Mouse (Mus musculus) lung, embryonic 14.5 days (tissue): ENCODE data around the gene Nup205. TPM values are rescaled to one million over a fixed set of nuclear protein-coding genes. Genes with fewer than 3 reads are reported as not detected.

Source experiments
- ATAC-seq: fragments of 200-750 bp; cut with Nextera tagmentation; 2 replicates; pipeline ENCODE4 v1.8.0; 2017; ENCODE audit warnings: mild to moderate bottlenecking, moderate TSS enrichment, moderate library complexity; ENCODE audit not compliant: insufficient read depth
- DNase-seq: peaks from one replicate; pipeline ENCODE4 v3.0.0-alpha.2; 2015
- H3K27ac ChIP-seq: fragments of 300-500 bp; sonication (generic); 2 replicates; pipeline ENCODE4 v1.5.1; 2014; ENCODE audit warnings: low read depth, mild to moderate bottlenecking, moderate library complexity
- H3K27me3 ChIP-seq: fragments of 300-500 bp; sonication (generic); 2 replicates; pipeline ENCODE4 v1.6.1; 2014; ENCODE audit warnings: low read length, control low read depth; ENCODE audit not compliant: insufficient read depth
- H3K36me3 ChIP-seq: fragments of 300-500 bp; sonication (generic); 2 replicates; pipeline ENCODE4 v1.6.1; 2014; ENCODE audit warnings: control low read depth; ENCODE audit not compliant: insufficient read depth
- H3K4me1 ChIP-seq: fragments of 300-500 bp; sonication (generic); 2 replicates; pipeline ENCODE4 v1.6.1; 2014; ENCODE audit warnings: antibody characterized with exemption, control low read depth; ENCODE audit not compliant: insufficient read depth
- H3K4me2 ChIP-seq: fragments of 300-500 bp; sonication (generic); 2 replicates; pipeline ENCODE4 v1.6.1; 2014; ENCODE audit warnings: mild to moderate bottlenecking
- H3K4me3 ChIP-seq: fragments of 300-500 bp; sonication (generic); 2 replicates; pipeline ENCODE4 v1.5.1; 2014; ENCODE audit warnings: low read depth, low read length
- H3K9ac ChIP-seq: fragments of 300-500 bp; sonication (generic); 2 replicates; pipeline ENCODE4 v1.6.1; 2014
- H3K9me3 ChIP-seq: fragments of 300-500 bp; sonication (generic); 2 replicates; pipeline ENCODE4 v1.6.1; 2016; ENCODE audit warnings: low read depth, low read length, control low read depth
- CTCF ChIP-seq: IDR thresholded peaks from 2 replicates; pipeline ENCODE4 v1.5.1; 2016; ENCODE audit warnings: antibody characterized with exemption, low read depth
- WGBS: fragments of 180-500 bp; shearing (Covaris S2); extraction: QIAGEN DNeasy Blood & Tissue Kit; methylation state at CpG from one replicate; pipeline ENCODE4 v1.1.7; 2014; 5-methylcytosine and 5-hydroxymethylcytosine counted together
- polyA plus RNA-seq: library from polyadenylated mRNA; unstranded; fragments of >200 nt; fragmentation: Nextera tagmentation; extraction: Ambion mirVana; gene quantifications from 2 replicates; pipeline ENCODE4 v1.2.1, GENCODE M21; 2014

The Nup205 gene
- polyA plus RNA-seq, 1 experiment from 2014 or later, result 65.3 TPM

DNA sequence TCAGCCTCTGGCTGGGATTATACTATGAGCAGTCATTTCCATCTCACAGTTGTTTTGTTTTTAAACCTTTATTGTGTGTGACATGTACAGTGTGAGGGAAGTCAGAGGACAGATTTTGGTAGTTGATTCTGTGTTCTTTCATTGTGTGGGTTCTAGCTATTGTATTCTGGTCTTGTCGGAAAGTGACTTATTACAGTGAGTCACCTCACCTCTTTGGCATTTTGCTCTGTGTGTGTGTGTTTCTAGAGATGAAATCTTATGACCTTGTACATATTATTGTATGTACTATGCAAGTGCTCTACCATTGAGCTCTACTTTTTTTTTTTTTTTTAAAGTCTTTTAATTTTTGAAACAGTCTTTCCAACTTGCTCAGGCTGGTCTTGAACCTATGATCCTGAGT lies 7.6 kb downstream of the Nup205 start:
- Histone ChIP-seq H3K27ac (no peak overlapping the region), H3K9ac (no peak overlapping the region), H3K4me2 (no peak overlapping the region), H3K4me1 (no peaks in the 10 kb centered on the region), H3K27me3 (no peaks in the 10 kb centered on the region), H3K4me3 (no peak overlapping the region), H3K36me3 (peaks cover 58% of the 10 kb centered on the region), H3K9me3 (no peaks in the 10 kb centered on the region)
- DNase-seq, result no peak
- no peak for ATAC-seq
- TF ChIP-seq CTCF, result no peak
- 87% methylated on average over 1 of the region's 1 CpGs for WGBS

DNA sequence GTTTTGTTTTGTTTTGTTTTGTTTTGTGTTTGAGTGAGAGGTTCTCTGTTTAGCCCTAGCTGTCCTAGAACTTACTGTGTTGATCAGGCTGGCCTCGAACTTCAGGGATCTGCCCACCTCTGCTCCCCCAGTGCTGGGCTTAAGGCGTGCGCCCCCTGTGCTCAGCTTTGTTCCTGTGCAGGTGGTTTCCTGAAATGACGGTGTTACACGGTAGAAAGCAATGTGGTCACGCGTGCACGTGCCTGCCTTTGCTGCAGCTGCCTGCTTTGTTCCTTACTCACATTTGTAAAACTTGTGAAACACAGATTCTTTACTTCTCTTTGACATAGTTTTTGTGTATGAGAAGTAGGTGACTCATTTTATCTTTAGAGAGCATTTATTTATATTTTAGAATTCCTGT lies 14.0 kb downstream of the Nup205 start:
- Histone ChIP-seq H3K36me3 (peaks cover 92% of the 10 kb centered on the region), H3K4me3 (no peak overlapping the region), H3K9ac (no peak overlapping the region), H3K4me2 (no peak overlapping the region), H3K4me1 (no peaks in the 10 kb centered on the region), H3K27me3 (no peaks in the 10 kb centered on the region), H3K9me3 (no peaks in the 10 kb centered on the region), H3K27ac (no peak overlapping the region)
- WGBS, result 93% methylated on average over 8 of the region's 8 CpGs
- no peak for DNase-seq
- ATAC-seq, result no peak
- no peak for TF ChIP-seq CTCF

DNA sequence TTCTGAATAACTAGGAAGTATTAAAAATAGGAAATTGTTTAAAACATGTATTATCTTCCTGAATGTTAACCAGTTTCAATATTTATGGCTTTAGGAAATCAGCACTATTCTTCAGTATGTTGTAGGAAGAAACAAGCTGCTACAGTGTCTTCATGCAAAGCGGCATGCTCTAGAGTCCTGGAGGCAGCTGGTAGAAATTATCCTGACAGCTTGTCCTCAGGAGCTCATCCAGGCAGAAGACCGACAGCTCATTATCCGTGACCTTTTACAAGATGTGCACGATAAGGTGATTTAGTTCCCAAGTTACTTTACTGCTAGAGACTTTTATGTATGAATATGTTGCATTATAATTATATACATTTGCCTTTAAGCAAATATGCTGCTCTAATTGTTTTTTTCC lies 48.5 kb downstream of the Nup205 start:
- H3K4me2 ChIP-seq, result no peak overlapping the region
- H3K27ac ChIP-seq, result no peak overlapping the region
- no peak overlapping the region for H3K9ac ChIP-seq
- no peaks in the 10 kb centered on the region for H3K4me1 ChIP-seq
- no peak for TF ChIP-seq CTCF
- H3K27me3 ChIP-seq, result no peaks in the 10 kb centered on the region
- H3K36me3 ChIP-seq, result peaks cover 80% of the 10 kb centered on the region
- no peak for DNase-seq
- WGBS, result 75% methylated on average over 4 of the region's 4 CpGs
- H3K9me3 ChIP-seq, result no peaks in the 10 kb centered on the region
- no peak overlapping the region for H3K4me3 ChIP-seq
- no peak for ATAC-seq

GRCm38 (mm10) chr6:35229415-35229814 lies 52.2 kb downstream of the Nup205 start:
- H3K4me1 ChIP-seq, result no peaks in the 10 kb centered on the region
- DNase-seq (no peak), ATAC-seq (no peak)
- H3K9me3 ChIP-seq, result no peaks in the 10 kb centered on the region
- no peak overlapping the region for H3K4me3 ChIP-seq
- no peak overlapping the region for H3K4me2 ChIP-seq
- no peak overlapping the region for H3K9ac ChIP-seq
- H3K27ac ChIP-seq, result no peak overlapping the region
- H3K36me3 ChIP-seq, result peaks cover 82% of the 10 kb centered on the region
- 0 out of 2 replicates have a peak, but pooled peaks have one; percentile 18 for TF ChIP-seq CTCF
- no peaks in the 10 kb centered on the region for H3K27me3 ChIP-seq
- 90% methylated on average over 1 of the region's 1 CpGs for WGBS

- no peak overlapping the region for H3K4me3 ChIP-seq
- H3K9me3 ChIP-seq, result no peaks in the 10 kb centered on the region
- H3K4me2 ChIP-seq, result no peak overlapping the region
- WGBS, result 86% methylated on average over 9 of the region's 9 CpGs
- H3K9ac ChIP-seq, result no peak overlapping the region
- H3K36me3 ChIP-seq, result peaks cover 91% of the 10 kb centered on the region
- no peaks in the 10 kb centered on the region for H3K27me3 ChIP-seq
- TF ChIP-seq CTCF, result no peak
- no peak overlapping the region for H3K27ac ChIP-seq
- H3K4me1 ChIP-seq, result no peaks in the 10 kb centered on the region
- no peak for DNase-seq
- ATAC-seq, result no peak
Measured at GRCm38 (mm10) chr6:35236108-35236785, 59.0 kb downstream of the Nup205 start.

DNA sequence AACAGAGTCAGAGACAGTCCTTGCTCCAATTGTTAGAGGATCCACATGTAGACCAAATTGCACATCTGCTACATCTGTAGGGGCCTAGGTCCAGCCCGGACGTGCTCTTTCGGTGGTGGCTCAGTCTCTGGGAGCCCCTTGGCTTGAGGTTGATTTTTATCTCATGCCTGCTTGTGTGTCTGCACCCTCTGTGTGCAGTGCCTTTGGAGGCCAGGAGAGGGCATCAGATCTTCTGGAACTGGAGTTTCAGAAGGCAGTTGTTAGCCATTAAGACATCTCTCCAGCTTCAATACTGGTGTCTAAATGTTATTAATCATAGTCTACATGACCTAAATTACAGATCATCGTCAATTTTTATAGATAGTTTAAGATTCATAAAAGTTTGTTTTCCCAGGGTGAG lies 66.0 kb downstream of the Nup205 start:
- H3K4me3 ChIP-seq, result no peak overlapping the region
- DNase-seq, result no peak
- no peaks in the 10 kb centered on the region for H3K4me1 ChIP-seq
- H3K27me3 ChIP-seq, result no peaks in the 10 kb centered on the region
- H3K9ac ChIP-seq, result no peak overlapping the region
- TF ChIP-seq CTCF, result peak; percentile 17; the same call in 1 of the 2 replicates
- peaks cover 89% of the 10 kb centered on the region for H3K36me3 ChIP-seq
- ATAC-seq, result no peak
- no peaks in the 10 kb centered on the region for H3K9me3 ChIP-seq
- WGBS, result 93% methylated on average over 4 of the region's 4 CpGs
- no peak overlapping the region for H3K4me2 ChIP-seq
- H3K27ac ChIP-seq, result no peak overlapping the region

- Histone ChIP-seq H3K4me2 (no peak overlapping the region), H3K9ac (no peak overlapping the region), H3K36me3 (peaks cover 81% of the 10 kb centered on the region), H3K27me3 (no peaks in the 10 kb centered on the region), H3K27ac (no peak overlapping the region), H3K4me3 (no peak overlapping the region), H3K4me1 (no peaks in the 10 kb centered on the region), H3K9me3 (no peaks in the 10 kb centered on the region)
- 81% methylated on average over 9 of the region's 9 CpGs for WGBS
- ATAC-seq (no peak), DNase-seq (no peak)
- no peak for TF ChIP-seq CTCF
Measured at GRCm38 (mm10) chr6:35243989-35244388, 66.8 kb downstream of the Nup205 start.
